Mouse (Mus musculus): ENCODE results near the gene Pdia3. TPM values are rescaled to one million over a fixed set of nuclear protein-coding genes. Genes with fewer than 3 reads are reported as not detected.
"Not testable (repeated sequence)": the region's sequence is repeated elsewhere in the genome, so short reads cannot be mapped to it uniquely, and the experiment has no call there.

Pdia3 gene
- polyA plus RNA-seq, 1 experiment = 92.2 TPM

GRCm38 (mm10) chr2:121480498-121480897 is 66.9 kb downstream of the Pdia3 start:
- H3K4me3 ChIP-seq (ENCODE audit: insufficient read depth, low read depth, low read length) = no peak overlapping the region
- H3K4me1 ChIP-seq (ENCODE audit: control insufficient read depth, insufficient read depth, insufficient read length, low read length) = no peaks in the 10 kb centered on the region
- H3K27ac ChIP-seq (replicated peaks; ENCODE audit: low read depth, low read length) = no peak overlapping the region

GRCm38 (mm10) chr2:121480916-121481315 is 67.3 kb downstream of the Pdia3 start:
- H3K4me1 ChIP-seq (ENCODE audit: control insufficient read depth, insufficient read depth, insufficient read length, low read length); H3K27ac ChIP-seq (replicated peaks; ENCODE audit: low read depth, low read length); H3K4me3 ChIP-seq (ENCODE audit: insufficient read depth, low read depth, low read length): not testable (repeated sequence)

- no peak overlapping the region for H3K27ac ChIP-seq (replicated peaks; ENCODE audit: low read depth, low read length)
- H3K4me1 ChIP-seq (ENCODE audit: control insufficient read depth, insufficient read depth, insufficient read length, low read length) = no peaks in the 10 kb centered on the region
- no peak overlapping the region for H3K4me3 ChIP-seq (ENCODE audit: insufficient read depth, low read depth, low read length)
Observed at GRCm38 (mm10) chr2:121483576-121483975, 70.0 kb downstream of the Pdia3 start.

GRCm38 (mm10) chr2:121484403-121484802 is 70.8 kb downstream of the Pdia3 start:
- not testable (repeated sequence) for H3K4me3 ChIP-seq (ENCODE audit: insufficient read depth, low read depth, low read length); H3K4me1 ChIP-seq (ENCODE audit: control insufficient read depth, insufficient read depth, insufficient read length, low read length); H3K27ac ChIP-seq (replicated peaks; ENCODE audit: low read depth, low read length)

Other genes with a start within 250 kb of the Pdia3 start
- 12.8 and 16.4 TPM in 2 replicates for gene Tubgcp4, start 243.1 kb upstream of the Pdia3 start, polyA plus RNA-seq (2012; ENCODE audit: insufficient read depth, insufficient read length, missing spikeins)
- 6.6 and 8.6 TPM in 2 replicates for gene Zscan29, start 242.7 kb upstream of the Pdia3 start, polyA plus RNA-seq (2012; ENCODE audit: insufficient read depth, insufficient read length, missing spikeins)
- 8.7 and 12.8 TPM in 2 replicates for gene Trp53bp1, start 142.4 kb upstream of the Pdia3 start, polyA plus RNA-seq (2012; ENCODE audit: insufficient read depth, insufficient read length, missing spikeins)
- 1.2 and 1.5 TPM in 2 replicates for gene Map1a, start 124.2 kb upstream of the Pdia3 start, polyA plus RNA-seq (2012; ENCODE audit: insufficient read depth, insufficient read length, missing spikeins)
- 64.8 and 79.2 TPM in 2 replicates for gene Ppip5k1, start 58.4 kb upstream of the Pdia3 start, polyA plus RNA-seq (2012; ENCODE audit: insufficient read depth, insufficient read length, missing spikeins)
- not detected in 2 replicates for gene Ckmt1, start 56.1 kb upstream of the Pdia3 start, polyA plus RNA-seq (2012; ENCODE audit: insufficient read depth, insufficient read length, missing spikeins)
- gene Strc, start 26.6 kb upstream of the Pdia3 start, polyA plus RNA-seq (2012; ENCODE audit: insufficient read depth, insufficient read length, missing spikeins) = not detected in 2 replicates
- 3.6 and 4.5 TPM in 2 replicates for gene Catsper2, start within 50 bp of the Pdia3 start, polyA plus RNA-seq (2012; ENCODE audit: insufficient read depth, insufficient read length, missing spikeins)
- gene Ell3, start 30.5 kb downstream of the Pdia3 start, polyA plus RNA-seq (2012; ENCODE audit: insufficient read depth, insufficient read length, missing spikeins) = not detected in 2 replicates
- gene Serf2, start 35.4 kb downstream of the Pdia3 start, polyA plus RNA-seq (2012; ENCODE audit: insufficient read depth, insufficient read length, missing spikeins) = 562 and 583 TPM in 2 replicates
- gene Hypk, start 39.5 kb downstream of the Pdia3 start, polyA plus RNA-seq (2012; ENCODE audit: insufficient read depth, insufficient read length, missing spikeins) = 114 and 117 TPM in 2 replicates
- not detected in 2 replicates for gene Serinc4, start 43.0 kb downstream of the Pdia3 start, polyA plus RNA-seq (2012; ENCODE audit: insufficient read depth, insufficient read length, missing spikeins)
- gene Mfap1b, start 60.3 kb downstream of the Pdia3 start, polyA plus RNA-seq (2012; ENCODE audit: insufficient read depth, insufficient read length, missing spikeins) = 22.1 and 30.8 TPM in 2 replicates
- gene Mfap1a, start 92.9 kb downstream of the Pdia3 start, polyA plus RNA-seq (2012; ENCODE audit: insufficient read depth, insufficient read length, missing spikeins) = 17.5 and 19.3 TPM in 2 replicates
- 2.2 and 2.3 TPM in 2 replicates for gene Wdr76, start 92.9 kb downstream of the Pdia3 start, polyA plus RNA-seq (2012; ENCODE audit: insufficient read depth, insufficient read length, missing spikeins)

Measured in brown adipose tissue, adult 24 weeks (tissue).